ENCODE assay signal across 8 mouse cellular contexts in the genomic region with DNA sequence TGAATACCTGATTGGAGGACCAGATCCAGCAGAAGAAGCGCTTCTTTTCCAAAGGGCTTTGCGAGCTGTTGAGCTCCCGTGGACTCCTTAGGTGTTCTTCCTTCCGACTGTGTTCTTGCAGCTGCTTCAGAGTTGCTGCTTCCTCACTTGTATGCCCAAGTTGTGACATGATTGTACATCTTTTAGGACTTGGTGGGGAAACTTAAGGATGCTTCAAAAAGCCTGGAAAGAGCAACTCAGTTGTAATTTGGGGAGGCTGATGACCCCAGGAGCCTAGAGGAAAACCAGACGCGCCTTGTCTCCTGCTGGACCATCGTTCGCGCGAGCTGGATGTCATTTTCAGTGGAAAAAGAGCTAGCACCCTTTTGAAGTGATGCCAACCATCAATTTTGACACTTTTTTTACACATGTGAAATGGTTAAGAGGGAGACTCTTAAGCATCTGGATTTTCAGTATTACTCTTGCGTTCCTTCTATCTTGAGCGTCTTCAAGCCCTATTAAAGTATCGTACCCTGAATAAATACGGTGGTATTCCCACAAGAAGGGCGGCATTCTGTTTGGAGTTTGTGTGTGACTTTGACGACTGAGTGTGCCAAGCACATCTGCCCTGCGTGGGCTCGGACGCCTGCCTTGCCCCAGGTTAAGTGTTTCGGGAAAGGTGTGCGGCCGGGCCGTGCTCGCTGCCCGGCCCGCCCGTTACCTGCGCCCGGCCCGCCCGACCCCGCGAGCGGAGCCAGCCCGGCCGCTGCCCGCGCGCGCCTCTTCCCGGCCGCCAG. TPM values are rescaled to one million over a fixed set of nuclear protein-coding genes. Genes with fewer than 3 reads are reported as not detected.
DNase-seq lines count a peak whose midpoint lies in the region; ATAC-seq and TF ChIP-seq lines count a peak whose summit lies in the region.

No protein-coding gene starts in this region.

- no peaks in the 10 kb centered on the region for H3K36me3 ChIP-seq in thymus, adult 2 months (ENCODE audit: control insufficient read depth, insufficient read depth, low read length)
- H3K36me3 ChIP-seq in liver, embryonic 11.5 days (ENCODE audit: control insufficient read depth, insufficient read depth, low read length), result no peaks in the 10 kb centered on the region
- no peaks in the 10 kb centered on the region for H3K36me3 ChIP-seq in stomach, embryonic 15.5 days

- TF ChIP-seq POLR2A in thymus, adult 2 months (IDR thresholded peaks at IDR 0.05; ENCODE audit: control insufficient read depth, extremely low read depth, insufficient read depth, low read length, poor library complexity), result no peak

- peaks cover 12% of the 10 kb centered on the region for H3K27me3 ChIP-seq in thymus, adult 2 months (ENCODE audit: control insufficient read depth, insufficient read depth, low read length)
- peaks cover 41% of the 10 kb centered on the region for H3K27me3 ChIP-seq in liver, embryonic 11.5 days (replicated peaks; ENCODE audit: control insufficient read depth, insufficient read depth, low read length)
- H3K27me3 ChIP-seq in stomach, embryonic 15.5 days (replicated peaks), result 0 out of 2 replicates have a peak, but pooled peaks cover 5% of the 10 kb centered on the region

- peak; percentile 72 for DNase-seq in cerebellum, adult 9-10 months
- DNase-seq in cerebellum, postnatal 4 days (ENCODE audit: low spot score in 2 of 2), result no peak
- DNase-seq in thymus, adult 2 months, result no peak
- no peak for DNase-seq in thymus, postnatal 36 days
- DNase-seq in liver, embryonic 11.5 days (ENCODE audit: low spot score), result peak; percentile 42
- no peak for DNase-seq in ovary, postnatal 36 days (ENCODE audit: low spot score)
- no peak for DNase-seq in T-cell, adult 2 months (ENCODE audit: low spot score)

- H3K9ac ChIP-seq in liver, embryonic 11.5 days (ENCODE audit: low read depth, low read length), result peak overlapping the region; percentile 86
- H3K9ac ChIP-seq in stomach, embryonic 15.5 days, result peak overlapping the region; percentile 35

- ATAC-seq in liver, embryonic 11.5 days (replicated peaks; ENCODE audit: low FRiP score), result no peak
- no peak for ATAC-seq in stomach, embryonic 15.5 days (ENCODE audit: insufficient read depth, low FRiP score, low read depth)

- H3K4me3 ChIP-seq in thymus, adult 2 months (ENCODE audit: control insufficient read depth, insufficient read depth, low read length), result peak overlapping the region; percentile 35
- H3K4me3 ChIP-seq in liver, embryonic 11.5 days (ENCODE audit: low read depth, low read length), result peak overlapping the region; percentile 84
- H3K4me3 ChIP-seq in stomach, embryonic 15.5 days (replicated peaks), result peak overlapping the region; percentile 79

- H3K4me2 ChIP-seq in liver, embryonic 11.5 days, result peak overlapping the region; percentile 95
- peak overlapping the region; percentile 74 for H3K4me2 ChIP-seq in stomach, embryonic 15.5 days

- no peak overlapping the region for H3K27ac ChIP-seq in thymus, adult 2 months (ENCODE audit: control insufficient read depth, insufficient read depth, low read length)
- peak overlapping the region; percentile 84 for H3K27ac ChIP-seq in liver, embryonic 11.5 days (ENCODE audit: low read depth, low read length)
- H3K27ac ChIP-seq in stomach, embryonic 15.5 days, result peak overlapping the region; percentile 84

- no peaks in the 10 kb centered on the region for H3K9me3 ChIP-seq in liver, embryonic 11.5 days (ENCODE audit: control insufficient read depth, low read length)
- H3K9me3 ChIP-seq in stomach, embryonic 15.5 days, result no peaks in the 10 kb centered on the region

- no peak for TF ChIP-seq CTCF in thymus, adult 2 months (IDR thresholded peaks at IDR 0.05; ENCODE audit: borderline replicate concordance, control insufficient read depth, extremely low read depth, insufficient read depth, low read length, poor library complexity)

- WGBS in thymus, adult 2 months, result 31% methylated on average over 42 of the region's 42 CpGs
- 8% methylated on average over 40 of the region's 42 CpGs for WGBS in liver, embryonic 11.5 days
- WGBS in stomach, embryonic 15.5 days, result 13% methylated on average over 42 of the region's 42 CpGs

- peaks cover 11% of the 10 kb centered on the region for H3K4me1 ChIP-seq in thymus, adult 2 months (replicated peaks; ENCODE audit: control insufficient read depth, insufficient read depth, low read length)
- peaks cover 11% of the 10 kb centered on the region for H3K4me1 ChIP-seq in liver, embryonic 11.5 days (replicated peaks; ENCODE audit: control insufficient read depth, insufficient read depth, low read length)
- 0 out of 2 replicates have a peak, but pooled peaks cover 13% of the 10 kb centered on the region for H3K4me1 ChIP-seq in stomach, embryonic 15.5 days

RNA-seq across cellular contexts. Expression of a gene that starts 0.9 kb away (rescaled TPM):
- 13.7 and 14.3 TPM in 2 replicates for polyA plus RNA-seq in thymus, adult 2 months (2012; rRNA removed)
- polyA plus RNA-seq in liver, embryonic 11.5 days (2014; fragmentation: Nextera tagmentation; extraction: Ambion mirVana), result 12.9 and 16.6 TPM in 2 replicates
- polyA plus RNA-seq in stomach, embryonic 15.5 days (2015; fragmentation: Nextera tagmentation; extraction: Ambion mirVana), result 20.9 and 23.9 TPM in 2 replicates

RNA-seq across cellular contexts. Expression of a gene that starts 3.7 kb away (rescaled TPM):
- 55.8 and 57.8 TPM in 2 replicates for polyA plus RNA-seq in thymus, adult 2 months (2012; rRNA removed)
- polyA plus RNA-seq in liver, embryonic 11.5 days (2014; fragmentation: Nextera tagmentation; extraction: Ambion mirVana), result 132 and 138 TPM in 2 replicates
- 197 and 236 TPM in 2 replicates for polyA plus RNA-seq in stomach, embryonic 15.5 days (2015; fragmentation: Nextera tagmentation; extraction: Ambion mirVana)

RNA-seq across cellular contexts. Expression of a gene that starts 18.0 kb away (rescaled TPM):
- polyA plus RNA-seq in thymus, adult 2 months (2012; rRNA removed), result 0.26 TPM in 1 of 2 replicates, not detected in the other
- not detected in 2 replicates for polyA plus RNA-seq in liver, embryonic 11.5 days (2014; fragmentation: Nextera tagmentation; extraction: Ambion mirVana)
- 0.06 and 0.12 TPM in 2 replicates for polyA plus RNA-seq in stomach, embryonic 15.5 days (2015; fragmentation: Nextera tagmentation; extraction: Ambion mirVana)

Comparison
In these comparisons a context has a peak if more than half of its experiments do, and no peak if none do; other contexts are left out.
1. DNase-seq: peak in cerebellum, adult 9-10 months (single experiment) and liver, embryonic 11.5 days (single experiment); none in cerebellum, postnatal 4 days (0 of 2), thymus, adult 2 months (single experiment), thymus, postnatal 36 days (0 of 2), ovary, postnatal 36 days (single experiment) and T-cell, adult 2 months (single experiment).
2. Peak in every context shown above with its lines, with median percentiles within 50 percentile points of each other: H3K4me3 ChIP-seq.